Mouse (Mus musculus) spleen, adult 2 months (tissue): ENCODE measurements around the gene Trcg1.

Experiments
- CTCF ChIP-seq: fragments of 200-500 bp; IDR thresholded peaks from 2 replicates; pipeline ENCODE4 v1.5.1; 2011; ENCODE audit warnings: mild to moderate bottlenecking, inconsistent platforms; ENCODE audit not compliant: insufficient read depth, insufficient read length, insufficient replicate concordance; ENCODE audit errors: extremely low read depth
- POLR2A ChIP-seq: fragments of 200-500 bp; IDR thresholded peaks from 2 replicates; pipeline ENCODE4 v1.6.1; 2011; ENCODE audit warnings: low read depth, low read length, inconsistent platforms

DNA sequence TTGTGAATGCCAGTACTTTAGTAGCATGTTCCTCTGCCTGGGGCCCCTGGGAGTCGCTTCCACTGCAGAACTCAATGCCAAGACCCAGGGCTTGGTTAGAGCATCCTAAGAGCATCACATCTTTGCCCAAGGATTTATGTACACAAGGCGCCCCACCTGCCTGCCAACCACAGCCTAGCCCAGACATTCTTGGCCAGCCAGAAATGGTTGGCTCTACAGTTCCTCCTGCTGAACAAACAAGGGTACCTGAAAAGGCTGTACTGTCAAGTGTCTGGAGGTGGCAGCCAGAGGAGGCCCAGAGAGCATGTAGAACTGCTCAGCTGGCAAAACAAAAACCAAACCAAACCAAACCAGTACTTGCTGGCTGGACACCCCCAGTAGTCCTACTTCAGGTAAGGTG lies 14.8 kb downstream of the Trcg1 start:
- TF ChIP-seq POLR2A (no peak), CTCF (no peak)
